Mouse (Mus musculus) embryonic facial prominence, embryonic 12.5 days (tissue): Measurements from ENCODE around the gene Pigp. TPM values are rescaled to one million over a fixed set of nuclear protein-coding genes. Genes with fewer than 3 reads are reported as not detected.
A peak's percentile ranks its signal among the peaks of the same experiment; 100 is the strongest.

ENCODE experiments used
- ATAC-seq: fragments of 200-750 bp; cut with Nextera tagmentation; 2 replicates; pipeline ENCODE4 v1.8.0; 2017; ENCODE audit not compliant: insufficient number of reproducible peaks, insufficient read depth, low FRiP score, low TSS enrichment
- H3K27ac ChIP-seq: fragments of 300-500 bp; sonication (generic); 2 replicates; pipeline ENCODE4 v1.5.1; 2016; ENCODE audit warnings: mild to moderate bottlenecking
- H3K27me3 ChIP-seq: fragments of 300-500 bp; sonication (generic); 2 replicates; pipeline ENCODE4 v1.6.1; 2016; ENCODE audit warnings: mild to moderate bottlenecking, moderate library complexity
- H3K36me3 ChIP-seq: fragments of 300-500 bp; sonication (generic); 2 replicates; pipeline ENCODE4 v1.6.1; 2016; ENCODE audit warnings: mild to moderate bottlenecking
- H3K4me1 ChIP-seq: fragments of 300-500 bp; sonication (generic); 2 replicates; pipeline ENCODE4 v1.6.1; 2016
- H3K4me2 ChIP-seq: fragments of 300-500 bp; sonication (generic); replicated peaks from 2 replicates; pipeline ENCODE4 v1.6.1; 2016; ENCODE audit warnings: mild to moderate bottlenecking, moderate library complexity
- H3K4me3 ChIP-seq: fragments of 300-500 bp; sonication (generic); 2 replicates; pipeline ENCODE4 v1.5.1; 2016; ENCODE audit warnings: mild to moderate bottlenecking
- H3K9ac ChIP-seq: fragments of 300-500 bp; sonication (generic); 2 replicates; pipeline ENCODE4 v1.6.1; 2016; ENCODE audit warnings: mild to moderate bottlenecking, moderate library complexity
- H3K9me3 ChIP-seq: fragments of 300-500 bp; sonication (generic); 2 replicates; pipeline ENCODE4 v1.6.1; 2016; ENCODE audit warnings: mild to moderate bottlenecking, moderate library complexity
- WGBS: fragments of 180-500 bp; shearing (Covaris S2); methylation state at CpG from one replicate; pipeline ENCODE4 v1.1.7; 2016; 5-methylcytosine and 5-hydroxymethylcytosine counted together
- polyA plus RNA-seq: library from polyadenylated mRNA; unstranded; fragments of >200 nt; fragmentation: Nextera tagmentation; extraction: Ambion mirVana; gene quantifications from 2 replicates; pipeline ENCODE4 v1.2.1, GENCODE M21; 2016

Gene Pigp
- polyA plus RNA-seq, 1 experiment from 2014 or later = 105 TPM

DNA sequence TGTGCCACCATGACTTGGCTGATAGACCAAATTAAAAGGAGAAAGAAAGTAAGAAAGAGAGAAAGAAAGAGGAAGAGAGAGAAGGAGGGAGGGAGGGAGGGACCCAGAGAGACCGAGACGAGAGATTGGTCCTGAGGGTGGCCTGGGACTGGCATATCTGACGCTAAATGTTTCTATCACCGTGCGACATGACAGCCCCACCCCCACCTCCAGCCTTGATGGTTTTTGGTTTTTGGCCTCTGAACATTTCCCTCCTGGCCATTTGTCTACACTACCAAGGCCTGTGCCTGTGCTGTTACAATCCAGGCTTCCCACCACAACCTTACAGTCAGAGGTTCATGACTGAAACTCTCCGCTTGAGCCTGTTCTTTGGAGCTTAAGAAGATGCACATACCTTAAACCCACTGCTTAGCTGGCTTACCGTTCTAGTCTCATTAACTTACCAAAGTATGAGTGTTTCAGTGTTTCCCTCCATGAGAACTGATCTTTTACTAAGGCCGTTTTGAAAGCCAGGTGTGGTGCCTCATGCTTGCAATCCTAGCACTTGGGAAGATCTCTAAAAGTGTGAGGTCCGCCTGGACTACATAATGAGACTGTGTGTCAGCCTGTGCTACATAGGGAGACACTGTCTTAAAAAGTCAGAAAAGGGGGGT is 40.3 kb downstream of the Pigp start:
- Histone ChIP-seq H3K36me3 (no peaks in the 10 kb centered on the region), H3K27me3 (peaks cover 41% of the 10 kb centered on the region), H3K9me3 (no peaks in the 10 kb centered on the region; the same call in 1 of the 2 replicates), H3K27ac (no peak overlapping the region), H3K9ac (no peak overlapping the region), H3K4me2 (no peak overlapping the region), H3K4me1 (peaks cover 20% of the 10 kb centered on the region; the same call in 1 of the 2 replicates), H3K4me3 (no peak overlapping the region)
- 83% methylated on average over 9 of the region's 9 CpGs for WGBS
- ATAC-seq = no peak

DNA sequence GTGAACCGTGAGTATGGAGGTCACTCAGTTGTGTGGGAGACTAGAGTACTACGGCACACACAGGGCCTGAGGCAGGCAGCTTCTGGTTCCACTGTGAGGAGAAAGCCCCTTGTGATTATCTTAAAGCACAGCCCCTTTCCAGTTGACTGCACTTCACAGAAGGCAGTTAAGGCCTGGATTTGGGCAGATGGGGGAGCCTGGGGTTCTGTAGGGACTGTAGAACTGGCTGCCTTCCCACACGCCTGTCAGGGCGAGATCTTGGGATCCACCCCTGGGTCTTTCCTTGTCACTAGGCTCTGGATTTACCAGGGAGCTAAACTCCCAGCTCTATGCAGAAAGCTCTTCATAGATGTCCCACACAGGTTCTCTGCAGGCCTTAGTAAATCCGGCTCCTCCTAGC is 41.2 kb downstream of the Pigp start:
- Histone ChIP-seq H3K27ac (no peak overlapping the region), H3K4me3 (no peak overlapping the region), H3K9me3 (no peaks in the 10 kb centered on the region; the same call in 1 of the 2 replicates), H3K4me1 (peaks cover 20% of the 10 kb centered on the region; the same call in 1 of the 2 replicates), H3K36me3 (no peaks in the 10 kb centered on the region), H3K27me3 (peaks cover 41% of the 10 kb centered on the region), H3K4me2 (no peak overlapping the region), H3K9ac (no peak overlapping the region)
- ATAC-seq = 0 out of 2 replicates have a peak, but pooled peaks have one; percentile 31
- 56% methylated on average over 5 of the region's 5 CpGs for WGBS

DNA sequence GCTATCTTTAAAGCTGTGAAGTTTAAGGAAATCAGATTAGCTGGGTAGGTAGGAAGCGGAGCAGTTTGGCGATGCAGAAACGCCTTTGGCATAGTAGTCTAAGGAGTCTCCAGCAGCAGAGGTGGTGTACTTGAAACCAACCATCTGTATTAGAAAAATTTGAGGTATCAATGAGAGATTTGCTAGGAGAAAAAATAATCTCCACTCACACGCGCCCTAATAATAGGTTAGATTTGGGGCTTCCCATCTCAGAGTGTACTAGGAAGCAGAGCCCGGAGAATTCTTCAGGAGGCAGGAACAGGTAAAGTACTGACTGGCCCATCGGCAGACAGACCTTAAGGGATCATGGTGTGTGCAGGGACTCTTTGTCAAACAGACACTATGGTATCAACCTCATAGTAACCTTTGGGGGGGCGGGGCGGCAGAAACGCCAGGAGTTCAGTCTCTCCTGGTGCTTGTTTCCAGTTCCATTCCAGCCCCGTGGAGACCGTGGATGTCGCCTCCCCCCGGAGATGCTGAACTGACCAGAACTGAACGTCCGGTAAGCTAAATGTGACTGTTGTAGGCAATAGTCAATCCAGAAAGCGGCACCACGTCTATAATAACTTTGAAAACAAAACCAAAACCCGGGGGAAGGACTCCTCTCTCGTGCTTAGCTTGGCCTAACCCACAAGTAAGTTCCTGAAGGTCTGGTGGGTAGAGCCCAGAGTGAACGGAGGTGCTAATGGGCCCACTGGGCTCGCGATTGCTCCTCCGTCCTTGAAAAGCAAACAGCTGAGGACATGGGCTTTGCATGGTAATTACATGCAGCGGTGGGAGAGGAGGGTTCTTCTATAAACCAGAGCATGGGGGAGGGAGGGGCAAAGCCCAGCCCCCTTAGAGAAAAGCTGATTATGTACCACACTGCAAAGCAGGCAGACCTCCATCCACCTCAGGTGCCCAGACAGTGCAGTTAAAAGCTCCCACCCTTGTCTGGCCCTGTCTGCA is 42.5 kb downstream of the Pigp start:
- Histone ChIP-seq H3K27me3 (peaks cover 42% of the 10 kb centered on the region), H3K36me3 (no peaks in the 10 kb centered on the region), H3K4me3 (peak overlapping the region; percentile 44), H3K9ac (no peak overlapping the region), H3K4me2 (peak overlapping the region; percentile 78), H3K4me1 (peaks cover 20% of the 10 kb centered on the region; the same call in 1 of the 2 replicates), H3K27ac (no peak overlapping the region), H3K9me3 (no peaks in the 10 kb centered on the region; the same call in 1 of the 2 replicates)
- 9% methylated on average over 25 of the region's 25 CpGs for WGBS
- no peak for ATAC-seq

DNA sequence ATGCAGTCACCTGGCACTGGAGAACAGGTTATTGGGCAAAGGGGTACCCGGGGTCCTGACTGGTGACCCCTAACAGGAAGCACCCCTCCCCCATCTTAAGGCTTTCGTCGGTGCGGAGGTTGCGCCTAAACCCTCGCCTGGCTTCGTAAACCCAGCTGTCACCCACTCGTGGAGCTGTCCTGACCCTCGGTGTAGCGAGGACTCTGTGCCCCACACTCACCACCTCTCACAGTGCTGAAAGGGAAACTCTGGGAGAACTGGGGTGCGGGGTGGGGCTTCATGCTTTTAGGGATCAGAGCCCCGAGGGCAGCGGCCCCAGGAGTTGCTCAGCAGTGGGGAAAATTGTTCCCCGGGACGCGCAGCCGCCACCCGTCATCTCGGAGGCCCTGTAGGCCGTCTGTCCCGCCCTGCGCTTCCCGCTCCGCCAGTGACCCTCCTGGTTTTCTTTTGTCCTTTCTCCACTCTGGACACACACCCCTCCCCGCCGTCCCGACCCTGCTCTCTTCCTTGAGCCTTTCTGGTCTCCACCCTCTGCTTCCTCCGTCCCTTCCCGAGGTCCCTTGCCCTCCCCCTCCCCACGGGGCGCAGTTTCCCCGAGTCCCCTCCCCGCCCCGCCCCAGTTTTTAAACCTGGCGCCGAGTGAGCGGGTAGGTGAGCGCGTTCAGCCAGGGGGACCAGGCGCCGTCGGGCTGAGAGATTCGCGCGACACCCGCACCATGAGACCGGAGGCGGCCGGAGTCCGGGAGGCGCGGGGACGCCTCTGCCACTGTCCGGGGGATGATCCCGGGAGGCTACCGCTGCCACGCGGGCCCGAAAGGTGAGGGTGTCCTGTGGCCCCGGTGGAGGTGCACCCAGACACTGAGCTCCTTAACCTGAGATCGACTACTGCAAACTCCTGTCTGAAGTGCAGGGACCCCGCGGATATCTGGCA is 43.6 kb downstream of the Pigp start, which contains the start of gene Ripply3:
Ripply3 (plus strand) TSS at position 640 of the 931 bp plus-strand sequence.
- no peak for ATAC-seq
- Histone ChIP-seq H3K27ac (no peak within 1 kb of the TSS), H3K4me3 (peak within 1 kb of the TSS; percentile 44), H3K27me3 (peaks cover 41% of the 10 kb centered on the region), H3K9ac (peak within 1 kb of the TSS; percentile 43; the same call in 1 of the 2 replicates), H3K4me1 (peaks cover 20% of the 10 kb centered on the region; the same call in 1 of the 2 replicates), H3K9me3 (no peaks in the 10 kb centered on the region; the same call in 1 of the 2 replicates), H3K36me3 (no peaks in the 10 kb centered on the region), H3K4me2 (peak within 1 kb of the TSS; percentile 78)
- WGBS = under 1% methylated on average over 63 of the region's 63 CpGs

DNA sequence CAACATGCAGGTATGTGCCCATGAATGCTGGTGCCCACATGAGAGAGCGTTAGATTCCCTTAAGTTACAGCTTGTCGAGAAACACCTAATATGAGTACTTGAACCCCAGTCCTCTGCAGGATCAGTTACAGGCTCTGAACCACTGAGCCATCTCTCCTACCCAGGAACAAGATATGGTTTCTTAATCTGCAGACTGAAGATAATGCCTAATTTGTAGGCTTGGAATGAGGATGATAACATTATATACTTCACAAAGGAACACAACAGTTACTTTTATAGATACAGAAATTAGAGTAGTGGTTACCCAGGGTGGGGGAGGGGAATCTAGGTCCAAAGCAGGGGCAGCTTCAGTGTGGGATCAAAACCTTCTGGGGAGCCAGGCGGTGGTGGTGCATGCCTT is 45.6 kb downstream of the Pigp start:
- no peak overlapping the region for H3K9ac ChIP-seq
- peaks cover 41% of the 10 kb centered on the region for H3K27me3 ChIP-seq
- H3K4me3 ChIP-seq = no peak overlapping the region
- peaks cover 20% of the 10 kb centered on the region; the same call in 1 of the 2 replicates for H3K4me1 ChIP-seq
- no peak overlapping the region for H3K27ac ChIP-seq
- H3K4me2 ChIP-seq = no peak overlapping the region
- H3K36me3 ChIP-seq = no peaks in the 10 kb centered on the region
- no peak for ATAC-seq
- H3K9me3 ChIP-seq = no peaks in the 10 kb centered on the region
- WGBS = 81% methylated on average over 3 of the region's 3 CpGs

DNA sequence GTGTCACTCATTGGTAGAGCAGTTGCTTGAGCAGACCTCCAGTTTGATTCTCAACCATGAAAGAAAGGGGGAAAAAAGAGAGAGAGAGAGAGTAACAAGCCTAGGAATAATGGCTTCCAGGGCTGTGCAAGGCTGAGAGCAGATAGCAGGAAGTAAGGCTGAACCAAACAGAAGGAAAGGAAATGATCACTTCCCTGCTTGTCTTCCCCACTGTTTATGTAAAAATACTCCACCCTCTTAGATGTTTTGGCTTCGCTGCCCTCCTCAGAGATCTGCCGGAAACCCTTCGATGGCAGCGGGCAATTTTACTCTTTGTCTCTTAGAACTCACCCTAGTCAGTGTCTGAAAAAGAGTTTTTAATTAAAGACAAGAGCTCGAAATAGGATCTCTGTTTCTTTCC is 48.0 kb downstream of the Pigp start:
- ATAC-seq = no peak
- H3K4me3 ChIP-seq = no peak overlapping the region
- H3K4me1 ChIP-seq = 0 out of 2 replicates have a peak, but pooled peaks cover 9% of the 10 kb centered on the region
- no peaks in the 10 kb centered on the region for H3K36me3 ChIP-seq
- peaks cover 23% of the 10 kb centered on the region for H3K27me3 ChIP-seq
- no peaks in the 10 kb centered on the region for H3K9me3 ChIP-seq
- no peak overlapping the region for H3K9ac ChIP-seq
- H3K27ac ChIP-seq = no peak overlapping the region
- H3K4me2 ChIP-seq = no peak overlapping the region
- WGBS = 63% methylated on average over 5 of the region's 5 CpGs

DNA sequence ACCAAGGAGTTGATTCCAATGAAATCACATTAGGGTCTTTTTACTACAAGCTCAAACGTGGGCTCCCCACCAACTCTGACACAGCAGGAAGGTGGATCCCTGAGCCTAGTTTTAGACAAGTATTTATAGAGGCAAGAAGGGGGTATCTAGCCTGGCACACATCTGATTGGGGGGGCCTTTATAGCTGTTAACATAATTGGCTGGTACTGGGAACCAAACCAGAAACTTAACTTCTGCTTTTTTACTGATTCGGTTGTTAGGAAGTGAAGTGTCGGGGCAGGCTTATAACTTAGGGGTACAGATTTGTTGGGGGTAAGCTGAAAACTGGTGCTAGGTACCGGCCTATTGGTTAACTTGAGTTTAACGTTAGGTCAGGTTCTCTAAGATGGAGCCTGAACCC is 51.4 kb downstream of the Pigp start:
- H3K36me3 ChIP-seq = no peaks in the 10 kb centered on the region
- no peak overlapping the region for H3K27ac ChIP-seq
- no peaks in the 10 kb centered on the region for H3K9me3 ChIP-seq
- no peaks in the 10 kb centered on the region for H3K4me1 ChIP-seq
- 82% methylated on average over 5 of the region's 5 CpGs for WGBS
- 0 out of 2 replicates have a peak, but pooled peaks cover 3% of the 10 kb centered on the region for H3K27me3 ChIP-seq
- no peak overlapping the region for H3K4me2 ChIP-seq
- no peak for ATAC-seq
- H3K4me3 ChIP-seq = no peak overlapping the region
- H3K9ac ChIP-seq = no peak overlapping the region

DNA sequence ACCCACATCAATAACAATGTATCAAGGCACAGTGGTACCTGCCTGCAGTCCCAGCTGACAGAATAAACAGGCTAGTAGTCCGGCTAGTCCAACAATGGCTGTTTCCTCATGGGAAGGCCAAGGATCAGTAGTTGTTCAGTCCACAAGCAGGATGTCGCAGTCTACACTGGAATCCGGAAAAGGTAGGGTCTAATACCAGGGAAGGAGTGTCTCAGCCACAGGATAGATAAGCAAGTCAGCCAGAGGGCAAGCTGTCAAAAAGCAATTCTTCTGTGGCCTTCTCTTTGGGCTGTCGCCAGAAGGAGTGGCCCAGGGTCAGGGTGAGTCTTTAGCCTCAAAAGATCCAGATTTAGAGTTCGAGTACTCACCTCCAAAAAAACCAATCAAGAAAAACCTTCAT is 53.9 kb downstream of the Pigp start:
- Histone ChIP-seq H3K4me2 (no peak overlapping the region), H3K27me3 (no peaks in the 10 kb centered on the region), H3K4me3 (no peak overlapping the region), H3K4me1 (peaks cover 8% of the 10 kb centered on the region), H3K27ac (no peak overlapping the region), H3K9me3 (no peaks in the 10 kb centered on the region), H3K9ac (no peak overlapping the region), H3K36me3 (no peaks in the 10 kb centered on the region)
- WGBS = 78% methylated on average over 5 of the region's 5 CpGs
- no peak for ATAC-seq

DNA sequence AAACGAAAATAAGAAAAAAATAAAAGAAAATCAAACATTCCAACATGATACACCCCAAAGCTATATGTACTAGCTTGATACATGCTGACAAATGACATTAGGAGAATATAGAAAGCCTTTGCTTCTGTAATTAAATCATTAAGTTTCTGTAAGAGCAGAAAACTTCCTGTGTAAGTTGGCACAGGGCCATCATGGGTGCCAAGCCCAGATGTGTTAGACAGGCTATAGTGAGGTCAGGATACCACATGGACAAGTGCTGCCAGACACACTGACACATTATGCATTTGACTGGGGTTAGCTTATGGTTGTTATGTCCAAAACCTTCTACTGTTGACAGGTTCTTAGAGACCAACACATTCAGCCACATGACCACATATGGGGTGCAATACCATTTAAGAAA is 56.4 kb downstream of the Pigp start:
- H3K4me1 ChIP-seq = peaks cover 14% of the 10 kb centered on the region
- no peak overlapping the region for H3K4me3 ChIP-seq
- ATAC-seq = no peak
- H3K36me3 ChIP-seq = no peaks in the 10 kb centered on the region
- H3K27me3 ChIP-seq = no peaks in the 10 kb centered on the region
- H3K9me3 ChIP-seq = no peaks in the 10 kb centered on the region
- 35% methylated on average over 1 of the region's 1 CpGs for WGBS
- no peak overlapping the region for H3K4me2 ChIP-seq
- H3K9ac ChIP-seq = no peak overlapping the region
- no peak overlapping the region for H3K27ac ChIP-seq

DNA sequence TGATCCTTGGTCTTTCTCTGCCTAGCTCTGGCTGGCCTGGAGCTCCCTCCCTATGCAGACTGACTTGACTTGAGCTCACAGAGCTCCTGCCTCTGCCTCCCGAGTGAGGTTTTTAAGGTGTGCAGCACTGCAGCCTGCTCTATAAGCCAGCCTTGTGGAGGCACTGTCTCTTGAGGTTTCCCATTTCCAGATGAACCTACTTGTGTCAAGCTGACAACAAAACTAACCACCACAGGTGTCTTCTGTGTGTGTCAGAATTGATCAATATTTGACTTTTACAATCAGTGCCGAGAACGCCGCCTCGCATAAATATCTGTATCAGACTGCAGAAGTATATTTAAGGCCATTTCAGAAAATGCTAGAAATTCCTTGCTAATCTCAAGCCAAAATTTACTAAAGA is 57.0 kb downstream of the Pigp start:
- H3K4me2 ChIP-seq = no peak overlapping the region
- no peaks in the 10 kb centered on the region for H3K9me3 ChIP-seq
- H3K27me3 ChIP-seq = no peaks in the 10 kb centered on the region
- H3K36me3 ChIP-seq = no peaks in the 10 kb centered on the region
- no peak overlapping the region for H3K9ac ChIP-seq
- no peak overlapping the region for H3K4me3 ChIP-seq
- peaks cover 14% of the 10 kb centered on the region for H3K4me1 ChIP-seq
- ATAC-seq = no peak
- 93% methylated on average over 5 of the region's 5 CpGs for WGBS
- H3K27ac ChIP-seq = no peak overlapping the region
